Mouse (Mus musculus) liver, postnatal 0 days (tissue): ENCODE measurements at regions not wholly inside any gene's neighbourhood (a gene's known extent, or its start where the extent isn't known, plus 50 kb on each side); places are given as distances from the start of the nearest gene placed in this dataset.

Experiments
- ATAC-seq: fragments of 200-750 bp; cut with Nextera tagmentation; 2 replicates; pipeline ENCODE4 v1.8.0; 2017; ENCODE audit warnings: mild to moderate bottlenecking, moderate library complexity
- DNase-seq: peaks from one replicate; pipeline ENCODE4 v3.0.0-alpha.2; 2016
- H3K27ac ChIP-seq: fragments of 300-500 bp; sonication (generic); 2 replicates; pipeline ENCODE4 v1.5.1; 2014; ENCODE audit warnings: antibody characterized with exemption, moderate library complexity, mild to moderate bottlenecking, low read depth
- H3K27me3 ChIP-seq: fragments of 300-500 bp; sonication (generic); 2 replicates; pipeline ENCODE4 v1.6.1; 2014; ENCODE audit warnings: low read length, control low read depth, mixed read lengths; ENCODE audit not compliant: insufficient read depth
- H3K36me3 ChIP-seq: fragments of 300-500 bp; sonication (generic); replicated peaks from 2 replicates; pipeline ENCODE4 v1.6.1; 2014; ENCODE audit warnings: mild to moderate bottlenecking, control low read depth, low read length, moderate library complexity, mixed read lengths; ENCODE audit not compliant: insufficient read depth
- H3K4me1 ChIP-seq: fragments of 300-500 bp; sonication (generic); 2 replicates; pipeline ENCODE4 v1.6.1; 2014; ENCODE audit warnings: antibody characterized with exemption, mild to moderate bottlenecking, control low read depth; ENCODE audit not compliant: insufficient read depth
- H3K4me2 ChIP-seq: fragments of 300-500 bp; sonication (generic); 2 replicates; pipeline ENCODE4 v1.6.1; 2014; ENCODE audit warnings: low read depth, mild to moderate bottlenecking, low read length, moderate library complexity, mixed read lengths
- H3K4me3 ChIP-seq: fragments of 300-500 bp; sonication (generic); 2 replicates; pipeline ENCODE4 v1.5.1; 2014; ENCODE audit warnings: low read depth, low read length
- H3K9ac ChIP-seq: fragments of 300-500 bp; sonication (generic); replicated peaks from 2 replicates; pipeline ENCODE4 v1.6.1; 2014; ENCODE audit warnings: mild to moderate bottlenecking, moderate library complexity
- H3K9me3 ChIP-seq: fragments of 300-500 bp; sonication (generic); 2 replicates; pipeline ENCODE4 v1.6.1; 2016; ENCODE audit warnings: mild to moderate bottlenecking, control low read depth, low read length, mixed read lengths
- CTCF ChIP-seq: sonication (generic); IDR thresholded peaks from 2 replicates; pipeline ENCODE4 v1.5.1; 2016; ENCODE audit warnings: antibody characterized with exemption, low read depth
- EP300 ChIP-seq: IDR thresholded peaks from 2 replicates; pipeline ENCODE4 v1.6.1; 2016; ENCODE audit warnings: antibody characterized with exemption, low read depth, mild to moderate bottlenecking
- WGBS: fragments of 180-500 bp; shearing (Covaris S2); extraction: QIAGEN DNeasy Blood & Tissue Kit; methylation state at CpG from one replicate; pipeline ENCODE4 v1.1.7; 2014; ENCODE audit not compliant: insufficient replicate concordance; 5-methylcytosine and 5-hydroxymethylcytosine counted together

DNA sequence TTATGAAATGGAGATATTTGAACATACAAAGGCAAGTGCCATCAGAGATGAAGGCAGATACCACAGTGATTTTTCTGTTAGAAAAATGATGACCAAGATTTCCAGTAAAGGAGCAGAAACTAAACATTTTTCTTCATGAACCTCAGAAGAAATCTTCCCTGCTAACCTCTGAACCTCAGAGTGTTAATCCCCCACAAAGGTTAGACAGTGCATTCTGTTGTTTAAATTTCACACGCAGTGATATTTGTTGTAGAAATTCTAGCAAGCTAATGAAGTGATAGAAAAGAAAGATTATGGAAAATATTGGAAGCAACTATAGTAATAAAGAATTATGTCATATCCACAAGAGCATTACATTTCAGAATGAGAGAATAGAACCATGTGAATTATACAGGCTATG is 488.8 kb upstream of the Cdh6 start:
- Histone ChIP-seq H3K27ac (no peak overlapping the region), H3K4me2 (no peak overlapping the region), H3K9ac (no peak overlapping the region), H3K4me3 (no peak overlapping the region), H3K27me3 (no peaks in the 10 kb centered on the region), H3K4me1 (no peaks in the 10 kb centered on the region), H3K9me3 (no peaks in the 10 kb centered on the region), H3K36me3 (no peaks in the 10 kb centered on the region)
- DNase-seq (no peak), ATAC-seq (no peak)
- TF ChIP-seq CTCF: no peak
- no peak for TF ChIP-seq EP300
- WGBS: 72% methylated on average over 1 of the region's 1 CpGs

DNA sequence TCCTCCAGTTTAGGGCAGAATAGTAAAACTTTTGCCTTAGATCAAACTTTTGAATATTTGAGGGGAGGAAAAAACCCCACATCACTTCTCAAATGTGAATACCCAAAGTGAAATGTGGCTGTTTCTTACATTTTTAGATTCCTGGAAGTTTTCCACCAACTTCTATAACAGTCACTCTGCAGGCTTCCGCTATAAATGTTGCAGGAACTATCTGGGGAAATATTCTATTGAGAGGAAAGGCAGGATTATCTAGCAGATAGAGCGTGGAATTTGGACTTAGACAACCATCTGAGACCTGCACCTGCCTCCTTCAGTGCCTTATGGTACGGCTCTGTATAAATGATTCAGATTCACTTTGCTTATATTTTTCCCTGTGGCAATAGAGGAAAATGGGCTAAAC is 481.6 kb upstream of the Cdh6 start:
- TF ChIP-seq EP300: no peak
- no peak for TF ChIP-seq CTCF
- Histone ChIP-seq H3K9ac (no peak overlapping the region), H3K27ac (no peak overlapping the region), H3K27me3 (no peaks in the 10 kb centered on the region), H3K4me2 (no peak overlapping the region), H3K4me3 (no peak overlapping the region), H3K36me3 (no peaks in the 10 kb centered on the region), H3K4me1 (no peaks in the 10 kb centered on the region), H3K9me3 (no peaks in the 10 kb centered on the region)
- DNase-seq (no peak), ATAC-seq (no peak)
- 70% methylated on average over 3 of the region's 3 CpGs for WGBS

DNA sequence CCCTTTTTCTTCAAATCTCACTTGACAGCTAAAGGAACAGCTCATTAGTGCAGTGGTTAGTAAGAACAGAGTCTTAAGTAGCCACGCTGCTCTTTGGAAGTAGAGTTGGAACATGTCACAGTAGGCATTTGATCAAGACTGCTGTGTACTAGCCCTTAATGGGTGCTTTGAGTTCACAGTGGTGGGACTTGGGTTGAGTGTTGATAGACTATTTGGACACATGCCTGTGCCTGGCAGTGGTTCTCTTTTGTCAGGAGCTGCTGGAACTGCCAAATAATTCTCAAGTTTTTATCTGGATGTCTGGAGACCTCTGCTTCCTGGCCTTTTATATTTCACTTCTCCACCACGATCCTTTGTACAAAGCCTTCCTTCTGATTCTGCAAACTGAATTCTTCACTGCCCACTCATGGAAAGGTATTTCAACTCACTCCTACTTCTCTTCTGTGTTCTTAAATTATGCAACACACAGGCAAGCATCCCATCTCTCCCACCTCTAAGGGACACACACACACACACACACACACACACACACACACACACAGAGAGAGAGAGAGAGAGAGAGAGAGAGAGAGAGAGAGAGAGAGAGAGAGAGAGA is 462.0 kb upstream of the Cdh6 start:
- DNase-seq: no peak
- H3K4me2 ChIP-seq: no peak overlapping the region
- WGBS: 62% methylated on average over 2 of the region's 2 CpGs
- TF ChIP-seq EP300 (no peak), CTCF (no peak)
- no peaks in the 10 kb centered on the region for H3K9me3 ChIP-seq
- no peak overlapping the region for H3K4me3 ChIP-seq
- H3K36me3 ChIP-seq: no peaks in the 10 kb centered on the region
- no peak for ATAC-seq
- H3K27me3 ChIP-seq: no peaks in the 10 kb centered on the region
- no peak overlapping the region for H3K27ac ChIP-seq
- no peaks in the 10 kb centered on the region for H3K4me1 ChIP-seq
- no peak overlapping the region for H3K9ac ChIP-seq

DNA sequence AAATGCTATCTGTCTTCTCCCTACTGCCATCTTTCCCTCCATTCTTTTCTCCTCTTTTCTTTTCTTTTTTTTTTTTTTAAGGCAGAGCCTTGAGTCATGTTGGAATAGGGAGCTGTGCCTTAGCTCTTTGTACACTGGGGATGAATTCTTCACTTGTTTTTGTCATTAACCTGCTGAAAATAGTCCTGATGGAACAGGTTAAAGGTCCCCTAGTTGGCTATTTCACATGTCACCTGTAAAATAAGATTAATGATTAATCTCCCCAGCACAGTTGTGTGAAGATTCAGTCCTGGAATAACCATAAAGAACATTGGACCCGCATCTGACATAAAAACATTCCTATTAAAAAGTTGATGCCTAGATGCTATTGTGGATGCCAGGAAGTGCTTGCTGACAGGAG is 428.7 kb upstream of the Cdh6 start:
- no peaks in the 10 kb centered on the region for H3K36me3 ChIP-seq
- no peak overlapping the region for H3K4me2 ChIP-seq
- no peak overlapping the region for H3K4me3 ChIP-seq
- 0 out of 2 replicates have a peak, but pooled peaks cover 2% of the 10 kb centered on the region for H3K9me3 ChIP-seq
- no peaks in the 10 kb centered on the region for H3K4me1 ChIP-seq
- 61% methylated on average over 1 of the region's 1 CpGs for whole genome bisulfite sequencing
- ATAC-seq (peak; percentile 66), DNase-seq (no peak)
- H3K27ac ChIP-seq: no peak overlapping the region
- no peak overlapping the region for H3K9ac ChIP-seq
- TF ChIP-seq CTCF (no peak), EP300 (no peak)
- no peaks in the 10 kb centered on the region for H3K27me3 ChIP-seq

DNA sequence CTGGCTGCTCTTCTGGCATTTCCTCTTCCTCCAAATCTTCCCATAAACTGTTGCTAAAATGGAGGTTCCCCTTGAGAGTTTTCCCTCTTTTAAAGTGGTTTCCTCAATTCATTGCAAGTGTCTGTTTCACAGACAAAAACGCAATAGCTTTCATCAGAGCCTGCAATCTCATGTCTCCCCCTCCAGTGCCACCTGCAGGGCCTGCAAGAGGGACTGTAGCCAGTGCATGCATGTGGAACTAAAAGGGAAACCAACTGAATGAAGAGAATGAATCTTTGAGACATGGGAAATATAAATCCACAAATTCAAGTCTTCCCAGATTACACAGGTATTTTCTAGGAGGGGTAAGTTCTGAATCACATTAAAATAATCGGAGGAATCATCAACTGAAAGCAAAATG is 424.4 kb upstream of the Cdh6 start:
- no peaks in the 10 kb centered on the region for H3K36me3 ChIP-seq
- H3K9me3 ChIP-seq: no peaks in the 10 kb centered on the region
- DNase-seq: no peak
- no peaks in the 10 kb centered on the region for H3K27me3 ChIP-seq
- no peaks in the 10 kb centered on the region for H3K4me1 ChIP-seq
- H3K4me3 ChIP-seq: no peak overlapping the region
- no peak for TF ChIP-seq CTCF
- TF ChIP-seq EP300: no peak
- no peak for ATAC-seq
- no peak overlapping the region for H3K4me2 ChIP-seq
- H3K27ac ChIP-seq: no peak overlapping the region
- WGBS: 66% methylated on average over 2 of the region's 2 CpGs
- no peak overlapping the region for H3K9ac ChIP-seq

DNA sequence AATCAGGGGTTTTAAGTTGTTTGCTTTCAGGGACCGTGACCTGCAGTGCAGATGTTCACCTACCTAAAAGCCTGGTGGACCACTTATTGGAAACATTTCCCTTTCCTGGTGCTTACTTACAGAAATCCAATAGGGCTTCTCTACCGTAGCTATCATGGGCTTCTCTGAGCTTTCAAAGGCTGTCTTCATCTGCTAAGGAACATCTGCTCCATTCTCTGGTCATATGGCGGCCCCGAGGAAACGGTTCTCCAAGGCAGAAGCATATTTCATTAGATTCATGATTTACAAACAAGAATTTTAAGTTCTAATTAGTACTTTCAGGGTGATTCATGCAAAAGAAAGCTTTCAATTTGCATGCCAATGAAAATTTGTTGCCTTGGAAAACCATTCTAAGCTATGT is 420.3 kb upstream of the Cdh6 start:
- no peak overlapping the region for H3K27ac ChIP-seq
- H3K9me3 ChIP-seq: no peaks in the 10 kb centered on the region
- H3K36me3 ChIP-seq: no peaks in the 10 kb centered on the region
- H3K4me2 ChIP-seq: no peak overlapping the region
- no peaks in the 10 kb centered on the region for H3K27me3 ChIP-seq
- DNase-seq: no peak
- WGBS: 90% methylated on average over 5 of the region's 5 CpGs
- H3K4me1 ChIP-seq: no peaks in the 10 kb centered on the region
- TF ChIP-seq CTCF (no peak), EP300 (no peak)
- no peak for ATAC-seq
- no peak overlapping the region for H3K4me3 ChIP-seq
- H3K9ac ChIP-seq: no peak overlapping the region

DNA sequence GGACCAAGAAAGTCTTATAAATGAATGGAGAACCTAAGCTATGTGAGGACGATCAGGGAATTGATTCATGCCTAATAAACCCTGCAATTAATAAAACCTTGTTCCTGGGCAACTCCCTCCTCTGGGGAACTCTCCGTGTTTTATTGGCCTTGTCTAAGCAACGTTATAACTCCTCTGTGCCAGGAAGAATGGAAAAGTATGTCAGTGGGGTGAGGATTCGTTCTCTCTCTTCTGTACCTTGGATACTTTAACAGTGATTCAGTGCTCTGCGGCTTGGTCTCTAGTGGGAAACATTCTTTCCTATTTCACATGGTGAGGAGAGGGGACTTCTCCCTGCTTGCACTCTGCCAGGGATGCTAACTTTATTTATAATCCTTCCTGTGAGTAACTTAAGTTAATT is 417.4 kb upstream of the Cdh6 start:
- Histone ChIP-seq H3K9me3 (no peaks in the 10 kb centered on the region), H3K9ac (no peak overlapping the region), H3K4me1 (no peaks in the 10 kb centered on the region), H3K27ac (no peak overlapping the region), H3K27me3 (no peaks in the 10 kb centered on the region), H3K4me2 (no peak overlapping the region), H3K4me3 (no peak overlapping the region), H3K36me3 (no peaks in the 10 kb centered on the region)
- DNase-seq: no peak
- TF ChIP-seq EP300 (no peak), CTCF (no peak)
- 67% methylated on average over 5 of the region's 5 CpGs for WGBS
- ATAC-seq: no peak
